Comparison of ENCODE assay signal across 19 mouse cellular contexts in genomic region chr9:46181297-46181696, GRCm38 (mm10). TPM values are rescaled to one million over a fixed set of nuclear protein-coding genes. Genes with fewer than 3 reads are reported as not detected.
A peak's percentile ranks its signal among the peaks of the same experiment; 100 is the strongest.
DNase-seq lines count a peak whose midpoint lies in the region; ATAC-seq and TF ChIP-seq lines count a peak whose summit lies in the region.
"Had no signal": no experiment of that assay in that cellular context is flagged by ENCODE, and none has a peak within 500 bp of the region (broad histone marks: within the 10 kb centered on the region; RNA-seq: fewer than 3 reads in every experiment).

No protein-coding gene starts in this region.

- DNase-seq in embryonic facial prominence, embryonic 14.5 days (ENCODE audit: low spot score) = peak; percentile 18
- DNase-seq in embryonic facial prominence, embryonic 10.5 days (ENCODE audit: low spot score) = no peak
- DNase-seq in midbrain, embryonic 11.5 days (ENCODE audit: low spot score, missing footprints) = peak; percentile 57
- no peak for DNase-seq in midbrain, postnatal 0 days (ENCODE audit: low spot score)
- peak; percentile 59 for DNase-seq in cerebellum, adult 8-10 months
- DNase-seq in gastrocnemius, postnatal 10 days = no peak
- DNase-seq in right cerebral cortex, postnatal 36 days (ENCODE audit: low spot score in 2 of 2) = no peak
- DNase-seq: gastrocnemius, postnatal 14 days; heart, postnatal 36 days; kidney, adult 18-20 months; kidney, postnatal 4 days; layer of hippocampus, postnatal 36 days; left cerebral cortex, postnatal 4 days; liver, embryonic 13.5 days; thymus, postnatal 36 days had no signal

- H3K9ac ChIP-seq in embryonic facial prominence, embryonic 14.5 days (ENCODE audit: low read depth, low read length) = no peak overlapping the region
- H3K9ac ChIP-seq in midbrain, embryonic 11.5 days (ENCODE audit: low read length) = no peak overlapping the region
- no peak overlapping the region for H3K9ac ChIP-seq in midbrain, postnatal 0 days (replicated peaks; ENCODE audit: low read length, poor library complexity, severe bottlenecking)
- H3K9ac ChIP-seq: liver, embryonic 13.5 days had no signal

- H3K4me2 ChIP-seq in embryonic facial prominence, embryonic 14.5 days (ENCODE audit: low read depth, low read length) = no peak overlapping the region
- H3K4me2 ChIP-seq in midbrain, embryonic 11.5 days = no peak overlapping the region
- no peak overlapping the region for H3K4me2 ChIP-seq in midbrain, postnatal 0 days (ENCODE audit: low read depth, low read length, poor library complexity, severe bottlenecking)
- H3K4me2 ChIP-seq: heart, embryonic 11.5 days; liver, embryonic 13.5 days had no signal

- H3K36me3 ChIP-seq in embryonic facial prominence, embryonic 14.5 days (ENCODE audit: control insufficient read depth, insufficient read depth, low read length) = peaks cover 16% of the 10 kb centered on the region
- peaks cover 22% of the 10 kb centered on the region for H3K36me3 ChIP-seq in embryonic facial prominence, embryonic 10.5 days (replicated peaks)
- H3K36me3 ChIP-seq in midbrain, embryonic 11.5 days (ENCODE audit: control insufficient read depth, insufficient read depth, low read length) = no peaks in the 10 kb centered on the region
- H3K36me3 ChIP-seq in midbrain, postnatal 0 days (ENCODE audit: insufficient read depth, low read length) = peaks cover 16% of the 10 kb centered on the region

- WGBS in embryonic facial prominence, embryonic 14.5 days = 74% methylated on average over 8 of the region's 8 CpGs
- whole genome bisulfite sequencing in embryonic facial prominence, embryonic 10.5 days = 89% methylated on average over 8 of the region's 8 CpGs
- 93% methylated on average over 8 of the region's 8 CpGs for WGBS in midbrain, embryonic 11.5 days
- WGBS in midbrain, postnatal 0 days = 92% methylated on average over 8 of the region's 8 CpGs

- no peak overlapping the region for H3K4me3 ChIP-seq in embryonic facial prominence, embryonic 14.5 days (ENCODE audit: low read depth, low read length)
- H3K4me3 ChIP-seq in embryonic facial prominence, embryonic 10.5 days = no peak overlapping the region
- H3K4me3 ChIP-seq in midbrain, embryonic 11.5 days (ENCODE audit: low read depth, low read length) = no peak overlapping the region
- H3K4me3 ChIP-seq in midbrain, postnatal 0 days (ENCODE audit: low read depth, low read length) = no peak overlapping the region
- H3K4me3 ChIP-seq: liver, embryonic 13.5 days had no signal

- TF ChIP-seq CTCF in midbrain, postnatal 0 days (IDR thresholded peaks at IDR 0.05) = no peak

- no peak for ATAC-seq in embryonic facial prominence, embryonic 14.5 days (ENCODE audit: low read depth)
- no peak for ATAC-seq in midbrain, embryonic 11.5 days (ENCODE audit: low FRiP score)
- no peak for ATAC-seq in midbrain, postnatal 0 days (ENCODE audit: low FRiP score)
- 0 out of 2 replicates have a peak, but pooled peaks have one; percentile 35 for ATAC-seq in megakaryocyte progenitor cell, adult 5-6 weeks (replicated peaks; ENCODE audit: poor library complexity)
- ATAC-seq: hindbrain, embryonic 16.5 days had no signal

- H3K9me3 ChIP-seq in embryonic facial prominence, embryonic 14.5 days (ENCODE audit: control insufficient read depth, low read length) = no peaks in the 10 kb centered on the region
- no peaks in the 10 kb centered on the region for H3K9me3 ChIP-seq in embryonic facial prominence, embryonic 10.5 days
- no peaks in the 10 kb centered on the region for H3K9me3 ChIP-seq in midbrain, embryonic 11.5 days (ENCODE audit: control insufficient read depth, low read length)
- no peaks in the 10 kb centered on the region for H3K9me3 ChIP-seq in midbrain, postnatal 0 days (ENCODE audit: low read length)
- H3K9me3 ChIP-seq: liver, embryonic 13.5 days had no signal

- no peak overlapping the region for H3K27ac ChIP-seq in embryonic facial prominence, embryonic 14.5 days (replicated peaks; ENCODE audit: low read depth, low read length)
- H3K27ac ChIP-seq in embryonic facial prominence, embryonic 10.5 days (replicated peaks) = no peak overlapping the region
- no peak overlapping the region for H3K27ac ChIP-seq in midbrain, embryonic 11.5 days (ENCODE audit: low read depth, low read length)
- no peak overlapping the region for H3K27ac ChIP-seq in midbrain, postnatal 0 days (ENCODE audit: low read depth, low read length)
- H3K27ac ChIP-seq: liver, embryonic 13.5 days had no signal

- H3K4me1 ChIP-seq in embryonic facial prominence, embryonic 14.5 days (ENCODE audit: control insufficient read depth, insufficient read depth, low read length) = no peaks in the 10 kb centered on the region
- H3K4me1 ChIP-seq in embryonic facial prominence, embryonic 10.5 days = peaks cover 3% of the 10 kb centered on the region; the same call in 1 of the 2 replicates
- H3K4me1 ChIP-seq in midbrain, embryonic 11.5 days (ENCODE audit: control insufficient read depth, insufficient read depth, low read length) = no peaks in the 10 kb centered on the region
- H3K4me1 ChIP-seq in midbrain, postnatal 0 days (ENCODE audit: insufficient read depth, low read length) = peaks cover 3% of the 10 kb centered on the region; the same call in 1 of the 2 replicates

- no peaks in the 10 kb centered on the region for H3K27me3 ChIP-seq in embryonic facial prominence, embryonic 14.5 days (replicated peaks; ENCODE audit: control insufficient read depth, insufficient read depth, low read length)
- H3K27me3 ChIP-seq in embryonic facial prominence, embryonic 10.5 days (replicated peaks; ENCODE audit: low read depth, poor library complexity, severe bottlenecking) = no peaks in the 10 kb centered on the region
- no peaks in the 10 kb centered on the region for H3K27me3 ChIP-seq in midbrain, embryonic 11.5 days (ENCODE audit: control insufficient read depth, insufficient read depth, low read length)
- H3K27me3 ChIP-seq in midbrain, postnatal 0 days (ENCODE audit: insufficient read depth, low read length) = no peaks in the 10 kb centered on the region
- H3K27me3 ChIP-seq: liver, embryonic 13.5 days had no signal

RNA-seq across cellular contexts. Expression of gene Apoa1, which starts 47.1 kb away (rescaled TPM):
- 0.71 and 1.0 TPM in 2 replicates for polyA plus RNA-seq in embryonic facial prominence, embryonic 14.5 days (2014; fragmentation: Nextera tagmentation; extraction: Ambion mirVana)
- polyA plus RNA-seq in embryonic facial prominence, embryonic 10.5 days (2016; fragmentation: Nextera tagmentation; extraction: Ambion mirVana) = 1.4 TPM in 2 replicates
- 0.68 and 1.00 TPM in 2 replicates for polyA plus RNA-seq in midbrain, embryonic 11.5 days (2014; fragmentation: Nextera tagmentation; extraction: Ambion mirVana)
- total RNA-seq in midbrain, postnatal 0 days (2014; rRNA removed) = 1.4 TPM in 1 of 2 replicates, not detected in the other
- 5.5 and 6.2 TPM in 2 replicates for polyA plus RNA-seq in midbrain, postnatal 0 days (2015; fragmentation: Nextera tagmentation; extraction: Ambion mirVana)
- total RNA-seq in megakaryocyte progenitor cell, adult 5-6 weeks (2015) = not detected in 2 replicates
- not detected in 2 replicates for total RNA-seq in megakaryocyte progenitor cell, adult 5-6 weeks (2017)
- total RNA-seq in gastrocnemius, postnatal 10 days (2021) = 1 to 10 TPM in 1 of 2 experiments, under 1 TPM in 1; 0.47 to 8.2 TPM
- total RNA-seq: gastrocnemius, postnatal 14 days; heart, postnatal 36 days; layer of hippocampus, postnatal 36 days; megakaryocyte-erythroid progenitor cell, adult 5-6 weeks had no signal

RNA-seq across cellular contexts. Expression of gene Apoc3, which starts 54.1 kb away (rescaled TPM):
- polyA plus RNA-seq in embryonic facial prominence, embryonic 14.5 days (2014; fragmentation: Nextera tagmentation; extraction: Ambion mirVana) = not detected in 2 replicates
- not detected in 2 replicates for polyA plus RNA-seq in embryonic facial prominence, embryonic 10.5 days (2016; fragmentation: Nextera tagmentation; extraction: Ambion mirVana)
- not detected in 2 replicates for polyA plus RNA-seq in midbrain, embryonic 11.5 days (2014; fragmentation: Nextera tagmentation; extraction: Ambion mirVana)
- total RNA-seq in midbrain, postnatal 0 days (2014; rRNA removed) = not detected in 2 replicates
- polyA plus RNA-seq in midbrain, postnatal 0 days (2015; fragmentation: Nextera tagmentation; extraction: Ambion mirVana) = not detected in 2 replicates
- total RNA-seq in megakaryocyte progenitor cell, adult 5-6 weeks (2015) = not detected in 2 replicates
- not detected in 2 replicates for total RNA-seq in megakaryocyte progenitor cell, adult 5-6 weeks (2017)
- not detected for total RNA-seq in gastrocnemius, postnatal 10 days (2021)
- total RNA-seq: gastrocnemius, postnatal 14 days; heart, postnatal 36 days; left cerebral cortex, postnatal 4 days; megakaryocyte-erythroid progenitor cell, adult 5-6 weeks had no signal
- polyA plus RNA-seq: heart, embryonic 11.5 days; hindbrain, embryonic 16.5 days had no signal

RNA-seq across cellular contexts. Expression of gene Apoa4, which starts 59.2 kb away (rescaled TPM):
- polyA plus RNA-seq in embryonic facial prominence, embryonic 14.5 days (2014; fragmentation: Nextera tagmentation; extraction: Ambion mirVana) = 0.13 TPM in 1 of 2 replicates, not detected in the other
- polyA plus RNA-seq in embryonic facial prominence, embryonic 10.5 days (2016; fragmentation: Nextera tagmentation; extraction: Ambion mirVana) = not detected in 2 replicates
- polyA plus RNA-seq in midbrain, embryonic 11.5 days (2014; fragmentation: Nextera tagmentation; extraction: Ambion mirVana) = not detected in 2 replicates
- total RNA-seq in midbrain, postnatal 0 days (2014; rRNA removed) = not detected in 2 replicates
- not detected in 2 replicates for polyA plus RNA-seq in midbrain, postnatal 0 days (2015; fragmentation: Nextera tagmentation; extraction: Ambion mirVana)
- total RNA-seq in megakaryocyte progenitor cell, adult 5-6 weeks (2015) = not detected in 2 replicates
- total RNA-seq in megakaryocyte progenitor cell, adult 5-6 weeks (2017) = not detected in 2 replicates
- total RNA-seq in gastrocnemius, postnatal 10 days (2021) = not detected
- total RNA-seq: gastrocnemius, postnatal 14 days; heart, postnatal 36 days; layer of hippocampus, postnatal 36 days; left cerebral cortex, postnatal 4 days; megakaryocyte-erythroid progenitor cell, adult 5-6 weeks had no signal
- polyA plus RNA-seq: heart, embryonic 11.5 days; hindbrain, embryonic 16.5 days had no signal

Comparison
In these comparisons a context has a peak if more than half of its experiments do, and no peak if none do; other contexts are left out.
1. DNase-seq: peak in embryonic facial prominence, embryonic 14.5 days (single experiment), midbrain, embryonic 11.5 days (single experiment) and cerebellum, adult 8-10 months (single experiment); none in embryonic facial prominence, embryonic 10.5 days (single experiment), midbrain, postnatal 0 days (single experiment), gastrocnemius, postnatal 10 days (single experiment) and right cerebral cortex, postnatal 36 days (0 of 2).